Mouse (Mus musculus): Measurements from ENCODE around the gene Fgg. TPM values are rescaled to one million over a fixed set of nuclear protein-coding genes. Genes with fewer than 3 reads are reported as not detected.
A peak's percentile ranks its signal among the peaks of the same experiment; 100 is the strongest.

The Fgg gene
- polyA plus RNA-seq, 1 experiment from 2014 or later = 2.6 TPM

- no peaks in the 10 kb centered on the region for H3K36me3 ChIP-seq (ENCODE audit: insufficient read depth, low read length)
- WGBS = 73% methylated on average over 9 of the region's 9 CpGs
- no peak overlapping the region for H3K4me3 ChIP-seq (ENCODE audit: low read length)
- H3K27me3 ChIP-seq (ENCODE audit: insufficient read depth, low read length) = no peaks in the 10 kb centered on the region
- no peak overlapping the region for H3K4me2 ChIP-seq (replicated peaks; ENCODE audit: low read depth, low read length)
- no peak overlapping the region for H3K9ac ChIP-seq (replicated peaks; ENCODE audit: low read length)
- no peak for ATAC-seq (ENCODE audit: low FRiP score, low TSS enrichment)
- peaks cover 6% of the 10 kb centered on the region for H3K4me1 ChIP-seq (ENCODE audit: insufficient read depth, low read length)
- H3K9me3 ChIP-seq (ENCODE audit: low read length) = no peaks in the 10 kb centered on the region
- H3K27ac ChIP-seq (ENCODE audit: low read length) = no peak overlapping the region
Observed at GRCm38 (mm10) chr3:82999995-83000394, 7.5 kb upstream of the Fgg start.

GRCm38 (mm10) chr3:83002191-83002590, 5.3 kb upstream of the Fgg start:
- Histone ChIP-seq H3K4me1 (ENCODE audit: insufficient read depth, low read length) (no peaks in the 10 kb centered on the region), H3K9me3 (ENCODE audit: low read length) (no peaks in the 10 kb centered on the region), H3K36me3 (ENCODE audit: insufficient read depth, low read length) (no peaks in the 10 kb centered on the region), H3K27ac (ENCODE audit: low read length) (no peak overlapping the region), H3K4me2 (replicated peaks; ENCODE audit: low read depth, low read length) (no peak overlapping the region), H3K27me3 (ENCODE audit: insufficient read depth, low read length) (no peaks in the 10 kb centered on the region), H3K9ac (replicated peaks; ENCODE audit: low read length) (no peak overlapping the region), H3K4me3 (ENCODE audit: low read length) (no peak overlapping the region)
- no peak for ATAC-seq (ENCODE audit: low FRiP score, low TSS enrichment)
- 2% methylated on average over 2 of the region's 2 CpGs for WGBS

- H3K9ac ChIP-seq (replicated peaks; ENCODE audit: low read length) = no peak overlapping the region
- WGBS = 90% methylated on average over 8 of the region's 8 CpGs
- no peaks in the 10 kb centered on the region for H3K9me3 ChIP-seq (ENCODE audit: low read length)
Observed at GRCm38 (mm10) chr3:83003068-83003467, 4.5 kb upstream of the Fgg start.

DNA sequence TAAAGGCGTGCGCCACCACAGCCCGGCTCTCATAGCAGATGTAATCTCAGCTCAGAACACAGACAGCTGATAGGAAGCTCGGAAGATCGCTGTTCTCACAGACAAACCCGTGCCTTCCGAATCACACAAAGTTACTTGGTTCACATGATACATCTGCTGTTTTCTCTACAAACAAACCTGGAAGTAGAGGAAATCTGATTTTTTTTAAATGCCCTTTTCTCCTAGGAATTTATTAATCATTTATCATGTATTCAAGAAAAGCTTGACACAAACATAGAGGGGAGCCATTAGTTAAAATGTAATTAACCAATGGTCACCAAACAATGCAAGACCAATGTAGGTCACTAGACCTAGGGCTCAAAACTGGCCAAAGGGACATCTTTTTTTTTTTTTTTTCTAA, 2.7 kb upstream of the Fgg start:
- ATAC-seq (ENCODE audit: low FRiP score, low TSS enrichment) = no peak
- no peak overlapping the region for H3K27ac ChIP-seq (ENCODE audit: low read length)

More at GRCm38 (mm10) chr3:83003068-83003467, 4.5 kb upstream of the Fgg start:
- no peak overlapping the region for H3K4me3 ChIP-seq (ENCODE audit: low read length)
- H3K4me1 ChIP-seq (ENCODE audit: insufficient read depth, low read length) = no peaks in the 10 kb centered on the region
- ATAC-seq (ENCODE audit: low FRiP score, low TSS enrichment) = no peak
- H3K4me2 ChIP-seq (replicated peaks; ENCODE audit: low read depth, low read length) = no peak overlapping the region
- no peak overlapping the region for H3K27ac ChIP-seq (ENCODE audit: low read length)
- no peaks in the 10 kb centered on the region for H3K27me3 ChIP-seq (ENCODE audit: insufficient read depth, low read length)
- H3K36me3 ChIP-seq (ENCODE audit: insufficient read depth, low read length) = no peaks in the 10 kb centered on the region

DNA sequence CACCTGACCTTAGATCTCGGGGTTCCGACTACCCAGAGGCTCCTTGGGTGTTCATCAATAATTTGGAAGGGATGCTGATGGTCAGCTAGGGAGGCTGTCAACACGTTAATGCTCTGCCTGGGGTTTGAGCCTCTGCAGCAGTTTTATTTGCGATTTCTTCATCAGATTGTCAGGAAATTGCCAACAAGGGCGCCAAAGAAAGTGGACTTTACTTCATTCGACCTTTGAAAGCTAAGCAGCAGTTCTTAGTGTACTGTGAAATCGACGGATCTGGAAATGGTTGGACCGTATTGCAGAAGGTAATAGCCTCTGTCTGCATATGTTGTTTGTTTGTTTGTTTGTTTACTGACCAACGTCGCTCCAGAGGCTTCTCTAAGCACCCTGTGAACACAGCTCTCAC, 2.8 kb downstream of the Fgg start:
- Histone ChIP-seq H3K9ac (replicated peaks; ENCODE audit: low read length) (no peak overlapping the region), H3K36me3 (ENCODE audit: insufficient read depth, low read length) (no peaks in the 10 kb centered on the region), H3K4me3 (ENCODE audit: low read length) (no peak overlapping the region), H3K4me2 (replicated peaks; ENCODE audit: low read depth, low read length) (no peak overlapping the region), H3K27ac (ENCODE audit: low read length) (no peak overlapping the region), H3K9me3 (ENCODE audit: low read length) (no peaks in the 10 kb centered on the region), H3K4me1 (ENCODE audit: insufficient read depth, low read length) (no peaks in the 10 kb centered on the region), H3K27me3 (ENCODE audit: insufficient read depth, low read length) (no peaks in the 10 kb centered on the region)
- no peak for ATAC-seq (ENCODE audit: low FRiP score, low TSS enrichment)
- 74% methylated on average over 11 of the region's 11 CpGs for WGBS

More for the DNA sequence above, 2.7 kb upstream of the Fgg start:
- Histone ChIP-seq H3K4me2 (replicated peaks; ENCODE audit: low read depth, low read length) (no peak overlapping the region), H3K9ac (replicated peaks; ENCODE audit: low read length) (no peak overlapping the region), H3K36me3 (ENCODE audit: insufficient read depth, low read length) (no peaks in the 10 kb centered on the region), H3K27me3 (ENCODE audit: insufficient read depth, low read length) (no peaks in the 10 kb centered on the region), H3K4me3 (ENCODE audit: low read length) (no peak overlapping the region), H3K4me1 (ENCODE audit: insufficient read depth, low read length) (no peaks in the 10 kb centered on the region), H3K9me3 (ENCODE audit: low read length) (no peaks in the 10 kb centered on the region)
- WGBS = 82% methylated on average over 7 of the region's 7 CpGs

DNA sequence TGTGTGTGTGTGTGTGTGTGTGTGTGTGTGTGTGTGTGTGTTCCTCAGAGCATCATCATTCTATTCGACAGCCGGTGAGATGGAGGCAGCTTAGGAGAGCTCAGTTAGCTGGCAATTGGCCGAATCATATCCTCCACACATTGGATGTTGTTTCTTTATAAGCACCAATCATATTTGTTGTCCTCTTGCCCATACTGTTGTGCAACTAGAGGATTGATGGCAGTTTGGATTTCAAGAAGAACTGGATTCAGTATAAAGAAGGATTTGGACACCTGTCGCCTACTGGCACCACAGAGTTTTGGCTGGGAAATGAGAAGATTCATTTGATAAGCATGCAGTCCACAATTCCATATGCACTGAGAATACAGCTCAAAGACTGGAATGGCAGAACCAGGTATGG, 3.6 kb downstream of the Fgg start:
- H3K9ac ChIP-seq (replicated peaks; ENCODE audit: low read length) = no peak overlapping the region
- ATAC-seq (ENCODE audit: low FRiP score, low TSS enrichment) = no peak
- H3K4me2 ChIP-seq (replicated peaks; ENCODE audit: low read depth, low read length) = no peak overlapping the region
- H3K27me3 ChIP-seq (ENCODE audit: insufficient read depth, low read length) = no peaks in the 10 kb centered on the region
- no peaks in the 10 kb centered on the region for H3K4me1 ChIP-seq (ENCODE audit: insufficient read depth, low read length)
- no peaks in the 10 kb centered on the region for H3K9me3 ChIP-seq (ENCODE audit: low read length)
- H3K36me3 ChIP-seq (ENCODE audit: insufficient read depth, low read length) = no peaks in the 10 kb centered on the region
- 86% methylated on average over 4 of the region's 4 CpGs for WGBS
- no peak overlapping the region for H3K4me3 ChIP-seq (ENCODE audit: low read length)
- H3K27ac ChIP-seq (ENCODE audit: low read length) = no peak overlapping the region

DNA sequence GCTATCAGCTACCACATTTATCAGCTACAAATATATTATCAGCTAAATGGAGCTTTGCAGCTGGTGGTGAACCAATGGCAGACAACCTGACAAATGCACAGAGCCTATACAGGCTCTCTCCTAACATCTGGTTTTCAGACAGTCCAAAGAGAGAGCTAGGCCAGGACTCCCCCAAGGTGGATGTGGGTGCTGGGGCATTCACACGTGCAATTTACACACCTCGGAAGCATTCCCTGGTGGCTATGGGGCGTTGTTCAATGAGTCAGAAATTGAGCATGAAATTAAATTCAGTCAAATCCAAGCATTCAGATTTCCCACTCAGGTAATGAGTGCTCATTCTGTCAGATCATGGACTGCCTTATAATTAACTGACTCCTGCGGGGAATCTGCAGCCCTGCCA, 4.0 kb downstream of the Fgg start:
- H3K27ac ChIP-seq (ENCODE audit: low read length) = no peak overlapping the region
- 64% methylated on average over 4 of the region's 4 CpGs for WGBS
- no peak for ATAC-seq (ENCODE audit: low FRiP score, low TSS enrichment)
- no peak overlapping the region for H3K4me2 ChIP-seq (replicated peaks; ENCODE audit: low read depth, low read length)
- no peaks in the 10 kb centered on the region for H3K4me1 ChIP-seq (ENCODE audit: insufficient read depth, low read length)
- H3K9me3 ChIP-seq (ENCODE audit: low read length) = no peaks in the 10 kb centered on the region
- H3K9ac ChIP-seq (replicated peaks; ENCODE audit: low read length) = no peak overlapping the region
- no peaks in the 10 kb centered on the region for H3K36me3 ChIP-seq (ENCODE audit: insufficient read depth, low read length)
- no peaks in the 10 kb centered on the region for H3K27me3 ChIP-seq (ENCODE audit: insufficient read depth, low read length)
- H3K4me3 ChIP-seq (ENCODE audit: low read length) = no peak overlapping the region

- H3K9me3 ChIP-seq (ENCODE audit: low read length) = no peaks in the 10 kb centered on the region
- no peak overlapping the region for H3K27ac ChIP-seq (ENCODE audit: low read length)
- no peak overlapping the region for H3K4me2 ChIP-seq (replicated peaks; ENCODE audit: low read depth, low read length)
- no peak overlapping the region for H3K9ac ChIP-seq (replicated peaks; ENCODE audit: low read length)
- no peaks in the 10 kb centered on the region for H3K27me3 ChIP-seq (ENCODE audit: insufficient read depth, low read length)
- WGBS = 88% methylated on average over 19 of the region's 19 CpGs
- no peak for ATAC-seq (ENCODE audit: low FRiP score, low TSS enrichment)
- H3K4me1 ChIP-seq (ENCODE audit: insufficient read depth, low read length) = no peaks in the 10 kb centered on the region
- H3K4me3 ChIP-seq (ENCODE audit: low read length) = no peak overlapping the region
- no peaks in the 10 kb centered on the region for H3K36me3 ChIP-seq (ENCODE audit: insufficient read depth, low read length)
Observed at GRCm38 (mm10) chr3:83012636-83013035, 5.1 kb downstream of the Fgg start.

GRCm38 (mm10) chr3:83013951-83014350, 6.4 kb downstream of the Fgg start:
- Histone ChIP-seq H3K9ac (replicated peaks; ENCODE audit: low read length) (no peak overlapping the region), H3K27me3 (ENCODE audit: insufficient read depth, low read length) (no peaks in the 10 kb centered on the region), H3K4me2 (replicated peaks; ENCODE audit: low read depth, low read length) (no peak overlapping the region), H3K27ac (ENCODE audit: low read length) (no peak overlapping the region), H3K36me3 (ENCODE audit: insufficient read depth, low read length) (no peaks in the 10 kb centered on the region), H3K4me3 (ENCODE audit: low read length) (no peak overlapping the region), H3K4me1 (ENCODE audit: insufficient read depth, low read length) (no peaks in the 10 kb centered on the region), H3K9me3 (ENCODE audit: low read length) (no peaks in the 10 kb centered on the region)
- 89% methylated on average over 10 of the region's 10 CpGs for WGBS
- ATAC-seq (ENCODE audit: low FRiP score, low TSS enrichment) = no peak

- 62% methylated on average over 1 of the region's 1 CpGs for WGBS
- no peaks in the 10 kb centered on the region for H3K4me1 ChIP-seq (ENCODE audit: insufficient read depth, low read length)
- no peaks in the 10 kb centered on the region for H3K36me3 ChIP-seq (ENCODE audit: insufficient read depth, low read length)
- no peaks in the 10 kb centered on the region for H3K9me3 ChIP-seq (ENCODE audit: low read length)
- H3K27ac ChIP-seq (ENCODE audit: low read length) = no peak overlapping the region
- H3K27me3 ChIP-seq (ENCODE audit: insufficient read depth, low read length) = no peaks in the 10 kb centered on the region
- no peak for ATAC-seq (ENCODE audit: low FRiP score, low TSS enrichment)
- no peak overlapping the region for H3K4me2 ChIP-seq (replicated peaks; ENCODE audit: low read depth, low read length)
- no peak overlapping the region for H3K9ac ChIP-seq (replicated peaks; ENCODE audit: low read length)
- H3K4me3 ChIP-seq (ENCODE audit: low read length) = no peak overlapping the region
Observed at GRCm38 (mm10) chr3:83016236-83016635, 8.7 kb downstream of the Fgg start.

DNA sequence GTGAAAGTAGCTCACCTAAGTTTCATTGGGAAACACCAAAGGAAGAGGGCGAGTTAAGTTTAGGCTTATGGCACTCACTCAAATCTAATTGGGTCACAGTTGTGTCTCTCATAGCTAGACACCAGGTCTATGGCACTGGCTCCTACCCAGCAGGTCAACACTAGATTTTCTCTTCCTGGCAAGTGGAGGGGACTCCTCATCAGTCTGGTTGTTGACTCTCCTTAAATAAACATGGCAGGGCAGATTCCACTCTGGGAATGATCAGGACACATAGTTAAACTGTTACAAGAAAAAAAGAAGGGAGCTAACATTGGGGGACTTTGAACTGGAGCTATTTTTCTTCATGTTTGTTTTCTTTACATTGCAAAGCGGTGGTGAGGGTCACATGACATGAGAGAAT, 12.9 kb downstream of the Fgg start:
- Histone ChIP-seq H3K27ac (ENCODE audit: low read length) (no peak overlapping the region), H3K9ac (replicated peaks; ENCODE audit: low read length) (no peak overlapping the region), H3K4me1 (ENCODE audit: insufficient read depth, low read length) (no peaks in the 10 kb centered on the region), H3K36me3 (ENCODE audit: insufficient read depth, low read length) (no peaks in the 10 kb centered on the region), H3K4me3 (ENCODE audit: low read length) (no peak overlapping the region), H3K27me3 (ENCODE audit: insufficient read depth, low read length) (no peaks in the 10 kb centered on the region), H3K4me2 (replicated peaks; ENCODE audit: low read depth, low read length) (no peak overlapping the region), H3K9me3 (ENCODE audit: low read length) (no peaks in the 10 kb centered on the region)
- peak; percentile 57; the same call in 1 of the 2 replicates for ATAC-seq (ENCODE audit: low FRiP score, low TSS enrichment)
- 65% methylated on average over 2 of the region's 2 CpGs for WGBS

Data from kidney, embryonic 16.5 days (tissue).